24 mouse cellular contexts compared by ENCODE assay signal in the genomic region with DNA sequence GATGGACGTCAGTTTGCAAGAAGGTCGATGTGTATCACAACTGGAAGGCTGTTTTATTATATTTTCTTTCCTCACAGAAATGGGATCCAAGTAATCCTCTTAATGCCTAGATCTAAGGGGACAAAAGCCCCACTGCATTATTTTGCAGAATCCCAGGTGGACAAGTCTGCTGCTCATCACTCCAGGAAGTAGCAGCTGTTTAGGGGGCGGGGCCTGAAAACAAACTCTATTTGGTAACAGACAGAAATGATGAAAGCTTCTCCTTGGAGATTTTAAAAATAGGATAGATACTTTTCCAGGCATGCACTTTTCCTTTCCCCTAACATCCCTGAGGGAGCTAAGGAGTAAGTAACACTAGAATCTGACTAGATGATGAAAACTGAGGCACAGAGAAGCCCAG. TPM values are rescaled to one million over a fixed set of nuclear protein-coding genes. Genes with fewer than 3 reads are reported as not detected.
"Had no signal": no experiment of that assay in that cellular context is flagged by ENCODE, and none has a peak within 500 bp of the region (broad histone marks: within the 10 kb centered on the region; RNA-seq: fewer than 3 reads in every experiment).

No protein-coding gene starts in this region.

- DNase-seq: kidney, adult 2 months; kidney, postnatal 10 days; kidney, postnatal 36 days; left cerebral cortex, postnatal 4 days; liver, postnatal 0 days; lung, embryonic 14.5 days; retina, postnatal 1 day; right cerebral cortex, postnatal 14 days; right cerebral cortex, postnatal 4 days; thymus, adult 2 months; thymus, postnatal 14 days; thymus, postnatal 4 days had no signal

- H3K27ac ChIP-seq: kidney, embryonic 15.5 days; limb, embryonic 12.5 days; limb, embryonic 15.5 days; liver, embryonic 14.5 days; macrophage; midbrain, embryonic 12.5 days; midbrain, embryonic 15.5 days; neural tube, embryonic 13.5 days; stomach, postnatal 0 days had no signal

- H3K4me3 ChIP-seq: kidney, embryonic 15.5 days; limb, embryonic 12.5 days; limb, embryonic 15.5 days; midbrain, embryonic 12.5 days; midbrain, embryonic 15.5 days; neural tube, embryonic 13.5 days had no signal

- H3K4me1 ChIP-seq: kidney, embryonic 15.5 days; limb, embryonic 12.5 days; limb, embryonic 15.5 days; midbrain, embryonic 12.5 days; midbrain, embryonic 15.5 days; neural tube, embryonic 13.5 days had no signal

RNA-seq across cellular contexts. Expression of a gene that starts 28.2 kb away (rescaled TPM):
- polyA plus RNA-seq: macrophage had no signal

RNA-seq across cellular contexts. Expression of a gene that starts 45.6 kb away (rescaled TPM):
- polyA plus RNA-seq: kidney, adult 2 months; kidney, embryonic 15.5 days; limb, embryonic 12.5 days; limb, embryonic 15.5 days; liver, embryonic 11.5 days; liver, postnatal 0 days; lung, embryonic 14.5 days; lung, postnatal 0 days; midbrain, embryonic 12.5 days; midbrain, embryonic 15.5 days; stomach, embryonic 14.5 days; stomach, postnatal 0 days had no signal
